Mouse (Mus musculus): ENCODE data around the gene Gm9857. TPM values are rescaled to one million over a fixed set of nuclear protein-coding genes. Genes with fewer than 3 reads are reported as not detected.
A peak's percentile ranks its signal among the peaks of the same experiment; 100 is the strongest.

The Gm9857 gene
- polyA plus RNA-seq (2015; fragmentation: Nextera tagmentation; extraction: Ambion mirVana), result not detected in 2 replicates

- Histone ChIP-seq H3K27me3 (replicated peaks; ENCODE audit: control insufficient read depth, insufficient read depth, low read length) (no peaks in the 10 kb centered on the region), H3K9ac (ENCODE audit: low read depth, low read length) (peak within 1 kb of the TSS; percentile 57), H3K27ac (ENCODE audit: low read length) (no peak within 1 kb of the TSS)
Measured at GRCm38 (mm10) chr3:108940001-108940633, at the start of gene Gm9857. Gene Gm9857 (minus strand): TSS chr3:108940445.

DNA sequence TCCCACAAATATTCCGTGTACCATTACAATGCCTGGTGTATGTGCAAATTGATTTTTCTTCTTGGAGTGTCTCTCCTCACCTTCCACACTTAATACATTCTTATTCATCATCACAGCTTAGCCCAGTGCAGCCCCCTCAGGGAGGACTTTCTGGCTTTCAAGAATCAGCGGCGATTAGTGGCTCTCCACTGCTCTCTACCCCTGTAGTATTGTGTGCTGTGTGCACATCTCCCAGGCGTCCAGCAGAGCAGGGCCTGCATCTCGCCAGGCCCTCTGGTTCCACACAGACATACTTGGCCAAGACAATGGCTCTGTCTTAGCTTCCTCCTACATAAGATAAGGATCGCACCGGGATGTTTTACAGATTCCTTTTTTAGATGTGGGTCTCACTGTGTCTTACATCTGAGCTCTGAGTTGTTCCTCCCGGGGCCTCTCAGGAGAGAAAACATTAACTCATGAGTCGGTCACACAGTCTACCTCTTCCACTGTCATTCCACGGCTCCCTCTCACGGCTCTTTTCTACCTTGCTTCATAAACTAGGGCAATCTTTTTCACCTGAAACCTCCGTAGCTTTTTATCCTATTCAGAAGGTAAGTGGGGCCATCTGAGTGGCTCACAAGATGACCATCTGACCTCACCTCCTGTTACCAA, 46.9 kb upstream of the Gm9857 start:
- ATAC-seq, result no peak
- Histone ChIP-seq H3K4me2 (ENCODE audit: low read depth, low read length) (no peak overlapping the region), H3K9me3 (ENCODE audit: control insufficient read depth, low read length) (no peaks in the 10 kb centered on the region), H3K9ac (ENCODE audit: low read depth, low read length) (no peak overlapping the region), H3K4me3 (ENCODE audit: low read length) (no peak overlapping the region), H3K27ac (ENCODE audit: low read length) (no peak overlapping the region), H3K36me3 (ENCODE audit: control insufficient read depth, insufficient read depth, low read length) (no peaks in the 10 kb centered on the region), H3K27me3 (replicated peaks; ENCODE audit: control insufficient read depth, insufficient read depth, low read length) (no peaks in the 10 kb centered on the region), H3K4me1 (ENCODE audit: control insufficient read depth, insufficient read depth, low read length) (no peaks in the 10 kb centered on the region)
- 80% methylated on average over 12 of the region's 12 CpGs for WGBS

More at GRCm38 (mm10) chr3:108940001-108940633, at the start of gene Gm9857:
- H3K4me2 ChIP-seq (ENCODE audit: low read depth, low read length), result peak within 1 kb of the TSS; percentile 65
- peak; percentile 67 for ATAC-seq
- H3K4me3 ChIP-seq (ENCODE audit: low read length), result peak within 1 kb of the TSS; percentile 44
- no peaks in the 10 kb centered on the region for H3K4me1 ChIP-seq (ENCODE audit: control insufficient read depth, insufficient read depth, low read length)
- WGBS, result 51% methylated on average over 50 of the region's 59 CpGs
- no peaks in the 10 kb centered on the region for H3K36me3 ChIP-seq (ENCODE audit: control insufficient read depth, insufficient read depth, low read length)
- H3K9me3 ChIP-seq (ENCODE audit: control insufficient read depth, low read length), result no peaks in the 10 kb centered on the region

GRCm38 (mm10) chr3:108986534-108986933, 46.3 kb upstream of the Gm9857 start:
- Histone ChIP-seq H3K27me3 (replicated peaks; ENCODE audit: control insufficient read depth, insufficient read depth, low read length) (no peaks in the 10 kb centered on the region), H3K9me3 (ENCODE audit: control insufficient read depth, low read length) (no peaks in the 10 kb centered on the region), H3K36me3 (ENCODE audit: control insufficient read depth, insufficient read depth, low read length) (no peaks in the 10 kb centered on the region), H3K4me2 (ENCODE audit: low read depth, low read length) (no peak overlapping the region), H3K27ac (ENCODE audit: low read length) (no peak overlapping the region), H3K4me1 (ENCODE audit: control insufficient read depth, insufficient read depth, low read length) (no peaks in the 10 kb centered on the region), H3K9ac (ENCODE audit: low read depth, low read length) (no peak overlapping the region), H3K4me3 (ENCODE audit: low read length) (no peak overlapping the region)
- no peak for ATAC-seq
- 87% methylated on average over 1 of the region's 1 CpGs for WGBS

DNA sequence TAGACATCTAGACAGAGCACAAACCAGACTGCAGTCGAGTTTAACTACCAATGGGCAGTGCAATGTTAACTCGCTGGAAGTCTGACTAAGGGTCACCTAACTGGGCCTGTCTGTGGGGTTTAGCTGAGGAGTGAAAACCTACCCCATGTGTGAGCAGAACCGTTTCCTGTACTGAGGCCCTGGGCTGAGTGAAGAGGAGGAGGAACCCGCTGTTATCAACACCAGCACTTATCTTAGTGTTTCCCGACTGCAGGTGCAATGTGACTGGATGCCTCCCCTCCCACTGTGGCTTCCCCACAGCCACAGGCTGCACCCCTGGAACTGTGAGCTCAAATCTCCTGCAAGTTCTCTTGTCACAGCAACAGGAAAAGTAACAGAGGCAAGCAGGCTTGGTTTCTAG, 43.7 kb upstream of the Gm9857 start:
- no peak overlapping the region for H3K4me2 ChIP-seq (ENCODE audit: low read depth, low read length)
- no peaks in the 10 kb centered on the region for H3K9me3 ChIP-seq (ENCODE audit: control insufficient read depth, low read length)
- H3K36me3 ChIP-seq (ENCODE audit: control insufficient read depth, insufficient read depth, low read length), result peaks cover 11% of the 10 kb centered on the region
- H3K9ac ChIP-seq (ENCODE audit: low read depth, low read length), result no peak overlapping the region
- no peak overlapping the region for H3K27ac ChIP-seq (ENCODE audit: low read length)
- no peak overlapping the region for H3K4me3 ChIP-seq (ENCODE audit: low read length)
- WGBS, result 69% methylated on average over 5 of the region's 5 CpGs
- no peak for ATAC-seq
- no peaks in the 10 kb centered on the region for H3K4me1 ChIP-seq (ENCODE audit: control insufficient read depth, insufficient read depth, low read length)
- H3K27me3 ChIP-seq (replicated peaks; ENCODE audit: control insufficient read depth, insufficient read depth, low read length), result no peaks in the 10 kb centered on the region

GRCm38 (mm10) chr3:108981946-108982345, 41.7 kb upstream of the Gm9857 start:
- Histone ChIP-seq H3K9me3 (ENCODE audit: control insufficient read depth, low read length) (no peaks in the 10 kb centered on the region), H3K27me3 (replicated peaks; ENCODE audit: control insufficient read depth, insufficient read depth, low read length) (no peaks in the 10 kb centered on the region), H3K9ac (ENCODE audit: low read depth, low read length) (no peak overlapping the region), H3K4me3 (ENCODE audit: low read length) (no peak overlapping the region), H3K27ac (ENCODE audit: low read length) (no peak overlapping the region), H3K4me2 (ENCODE audit: low read depth, low read length) (no peak overlapping the region), H3K36me3 (ENCODE audit: control insufficient read depth, insufficient read depth, low read length) (peaks cover 16% of the 10 kb centered on the region), H3K4me1 (ENCODE audit: control insufficient read depth, insufficient read depth, low read length) (no peaks in the 10 kb centered on the region)
- ATAC-seq, result no peak
- 84% methylated on average over 6 of the region's 6 CpGs for WGBS

DNA sequence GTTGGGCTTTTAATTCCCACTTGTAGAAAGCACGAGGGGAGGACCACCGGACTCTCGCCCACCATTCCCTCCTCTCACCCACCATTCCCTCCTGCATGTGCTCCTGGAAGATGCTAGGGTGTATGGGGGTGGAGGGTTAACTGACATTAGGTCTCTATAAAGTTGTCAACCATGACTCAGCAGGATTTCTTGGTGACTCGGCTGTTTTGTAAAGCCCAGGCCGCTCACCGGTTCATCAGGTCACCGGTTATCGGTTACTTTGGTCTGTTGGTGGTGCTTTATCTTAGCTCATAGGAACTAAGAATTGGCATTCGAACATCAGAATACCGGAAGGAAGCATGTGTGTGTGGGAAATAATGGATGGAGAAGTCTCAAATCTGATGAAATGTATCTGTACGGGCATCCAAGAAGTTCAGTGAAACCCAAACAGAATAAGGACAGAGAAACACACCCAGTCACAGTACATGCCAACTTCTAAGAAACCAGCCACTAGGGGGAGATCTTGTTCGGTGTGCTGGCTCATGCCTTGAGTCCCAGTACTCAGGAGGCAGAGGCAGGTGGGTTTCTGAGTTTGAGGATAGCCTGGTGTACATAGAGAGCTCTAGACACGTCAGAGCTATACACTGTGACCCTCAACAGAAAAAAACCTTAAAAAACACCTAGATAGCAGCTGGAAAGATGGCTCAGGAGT, 37.2 kb upstream of the Gm9857 start:
- H3K4me2 ChIP-seq (ENCODE audit: low read depth, low read length), result no peak overlapping the region
- 94% methylated on average over 13 of the region's 13 CpGs for WGBS
- H3K36me3 ChIP-seq (ENCODE audit: control insufficient read depth, insufficient read depth, low read length), result peaks cover 16% of the 10 kb centered on the region
- no peak overlapping the region for H3K9ac ChIP-seq (ENCODE audit: low read depth, low read length)
- no peak overlapping the region for H3K27ac ChIP-seq (ENCODE audit: low read length)
- no peaks in the 10 kb centered on the region for H3K4me1 ChIP-seq (ENCODE audit: control insufficient read depth, insufficient read depth, low read length)
- no peaks in the 10 kb centered on the region for H3K9me3 ChIP-seq (ENCODE audit: control insufficient read depth, low read length)
- no peak for ATAC-seq
- H3K27me3 ChIP-seq (replicated peaks; ENCODE audit: control insufficient read depth, insufficient read depth, low read length), result no peaks in the 10 kb centered on the region
- no peak overlapping the region for H3K4me3 ChIP-seq (ENCODE audit: low read length)

DNA sequence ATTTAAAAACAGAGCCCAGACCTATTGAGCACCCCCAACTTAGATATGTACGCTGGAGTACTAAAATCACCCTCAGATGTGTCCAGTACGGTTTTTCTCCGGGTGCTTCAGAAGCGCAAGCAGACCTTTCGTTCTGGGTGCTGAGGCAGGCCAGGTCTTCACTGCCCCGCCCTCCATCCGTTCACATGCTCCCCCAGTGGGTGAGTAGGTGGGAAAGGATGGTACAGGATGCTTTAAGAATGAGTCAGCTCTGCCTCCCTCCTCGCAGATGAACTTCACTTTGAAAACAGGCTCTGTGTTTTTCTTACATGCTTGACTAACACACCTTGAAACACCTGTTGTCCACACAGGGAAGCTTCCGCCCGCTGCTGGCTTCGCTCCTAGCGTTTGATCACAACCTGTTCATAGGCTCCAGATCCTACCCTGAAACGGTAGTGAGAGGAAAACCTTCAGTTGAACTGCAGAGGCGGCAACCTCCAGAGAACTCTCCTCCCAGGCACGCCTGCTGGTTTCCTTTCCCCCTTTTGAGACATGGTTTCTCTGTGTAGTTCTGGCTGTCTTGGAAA, 34.8 kb upstream of the Gm9857 start:
- Histone ChIP-seq H3K4me3 (ENCODE audit: low read length) (no peak overlapping the region), H3K27me3 (replicated peaks; ENCODE audit: control insufficient read depth, insufficient read depth, low read length) (no peaks in the 10 kb centered on the region), H3K36me3 (ENCODE audit: control insufficient read depth, insufficient read depth, low read length) (peaks cover 12% of the 10 kb centered on the region), H3K27ac (ENCODE audit: low read length) (no peak overlapping the region), H3K9ac (ENCODE audit: low read depth, low read length) (no peak overlapping the region), H3K4me1 (ENCODE audit: control insufficient read depth, insufficient read depth, low read length) (no peaks in the 10 kb centered on the region), H3K4me2 (ENCODE audit: low read depth, low read length) (no peak overlapping the region), H3K9me3 (ENCODE audit: control insufficient read depth, low read length) (no peaks in the 10 kb centered on the region)
- ATAC-seq, result no peak
- WGBS, result 85% methylated on average over 15 of the region's 15 CpGs

DNA sequence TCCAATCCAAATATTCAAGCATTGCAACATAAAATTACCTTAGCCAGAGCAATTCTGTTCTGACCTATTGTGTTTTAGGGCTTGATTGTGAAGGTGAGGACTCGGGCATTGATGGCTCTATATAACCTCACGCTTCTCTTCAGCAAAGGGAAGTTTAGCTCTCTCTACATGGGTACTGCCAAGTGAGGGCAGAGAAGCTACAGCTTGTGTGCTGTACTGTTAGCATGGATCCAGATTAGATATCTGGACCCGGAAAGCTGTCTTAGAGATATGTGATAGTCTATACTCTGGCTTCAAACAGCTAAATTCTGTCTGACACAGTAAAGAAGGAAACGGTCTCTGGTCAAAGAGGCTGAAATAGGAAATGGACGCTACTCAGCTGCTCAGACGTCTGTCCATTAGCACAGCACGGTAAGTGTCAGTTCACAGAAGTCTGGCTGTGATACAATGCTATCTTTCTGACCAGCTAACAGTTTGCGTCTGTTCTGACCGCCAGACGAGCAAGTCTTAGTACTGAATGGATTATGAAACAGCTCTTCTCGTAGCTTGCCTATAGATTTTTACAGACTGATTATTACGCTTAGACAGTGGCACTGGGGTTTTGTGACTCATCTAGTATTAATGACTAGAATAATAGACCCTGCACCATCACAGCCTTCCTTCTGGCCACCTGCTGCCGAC, 33.9 kb upstream of the Gm9857 start:
- Histone ChIP-seq H3K4me3 (ENCODE audit: low read length) (no peak overlapping the region), H3K9me3 (ENCODE audit: control insufficient read depth, low read length) (no peaks in the 10 kb centered on the region), H3K27me3 (replicated peaks; ENCODE audit: control insufficient read depth, insufficient read depth, low read length) (no peaks in the 10 kb centered on the region), H3K9ac (ENCODE audit: low read depth, low read length) (no peak overlapping the region), H3K27ac (ENCODE audit: low read length) (no peak overlapping the region), H3K36me3 (ENCODE audit: control insufficient read depth, insufficient read depth, low read length) (peaks cover 6% of the 10 kb centered on the region), H3K4me2 (ENCODE audit: low read depth, low read length) (no peak overlapping the region), H3K4me1 (ENCODE audit: control insufficient read depth, insufficient read depth, low read length) (no peaks in the 10 kb centered on the region)
- WGBS, result 85% methylated on average over 13 of the region's 13 CpGs
- no peak for ATAC-seq

DNA sequence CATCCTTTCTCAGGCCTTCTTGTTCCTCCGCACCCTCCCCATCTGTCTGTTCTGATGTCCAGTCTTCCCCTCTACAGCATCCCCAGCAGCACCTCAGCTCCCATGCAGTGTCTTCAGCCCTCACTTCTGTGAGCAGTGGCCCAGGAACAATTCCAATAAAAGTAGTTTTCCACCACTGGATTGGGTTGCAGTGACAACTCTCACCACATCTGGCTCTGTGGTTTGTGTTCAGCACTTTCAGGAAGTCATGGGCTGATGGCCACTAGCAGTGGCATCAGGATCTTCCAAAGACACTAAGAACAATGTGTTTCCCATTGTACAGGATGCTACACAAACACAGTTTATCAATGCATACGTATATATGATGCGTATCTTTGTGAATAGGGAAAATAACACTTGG, 25.8 kb upstream of the Gm9857 start:
- ATAC-seq, result no peak
- H3K9me3 ChIP-seq (ENCODE audit: control insufficient read depth, low read length), result no peaks in the 10 kb centered on the region
- peaks cover 4% of the 10 kb centered on the region; the same call in 1 of the 2 replicates for H3K4me1 ChIP-seq (ENCODE audit: control insufficient read depth, insufficient read depth, low read length)
- H3K4me3 ChIP-seq (ENCODE audit: low read length), result no peak overlapping the region
- H3K27ac ChIP-seq (ENCODE audit: low read length), result no peak overlapping the region
- H3K27me3 ChIP-seq (replicated peaks; ENCODE audit: control insufficient read depth, insufficient read depth, low read length), result no peaks in the 10 kb centered on the region
- WGBS, result 95% methylated on average over 3 of the region's 3 CpGs
- no peak overlapping the region for H3K4me2 ChIP-seq (ENCODE audit: low read depth, low read length)
- no peak overlapping the region for H3K9ac ChIP-seq (ENCODE audit: low read depth, low read length)
- H3K36me3 ChIP-seq (ENCODE audit: control insufficient read depth, insufficient read depth, low read length), result no peaks in the 10 kb centered on the region

Measured in intestine, embryonic 16.5 days (tissue).